Mouse (Mus musculus) left cerebral cortex, postnatal 14 days (tissue): ENCODE data around the gene Dnajc8. TPM values are rescaled to one million over a fixed set of nuclear protein-coding genes. Genes with fewer than 3 reads are reported as not detected.
"Not testable (repeated sequence)": the region's sequence is repeated elsewhere in the genome, so short reads cannot be mapped to it uniquely, and the experiment has no call there.

ENCODE experiments used
- DNase-seq, 2 experiments: peaks; one replicate each; pipeline ENCODE4 v3.0.0; 2021 to 2022; ENCODE audit warnings: low spot score in 2 of 2, mixed read lengths in 1 of 2
- intact Hi-C: fragments of 180-260 bp; cut with DNase I; formaldehyde crosslinking; loops from one replicate; pipeline ENCODE4 v1.15.1; 2025
- total RNA-seq, 2 experiments: library from RNA; stranded (reverse); gene quantifications; 2 replicates each; pipeline ENCODE4 v1.2.3; 2021

Dnajc8 gene
- total RNA-seq, 2 experiments from 2014 or later = 76.0 to 79.0 TPM

- DNase-seq, intact Hi-C loops: not testable (repeated sequence)
These were observed 65.9 kb downstream of the Dnajc8 start for GRCm38 (mm10) chr4:132601242-132601641.

Other genes with a start within 250 kb of the Dnajc8 start
- 1 to 10 TPM in 1 of 2 experiments, under 1 TPM in 1; 0.61 to 1.3 TPM for gene Rab42, start 232.2 kb upstream of the Dnajc8 start, total RNA-seq
- 10 to 100 TPM; 20.1 to 22.1 TPM for gene Trnau1ap, start 206.0 kb upstream of the Dnajc8 start, total RNA-seq
- gene Rcc1, start 181.9 kb upstream of the Dnajc8 start, total RNA-seq = 10 to 100 TPM; 13.8 to 14.0 TPM
- gene Phactr4, start 113.1 kb upstream of the Dnajc8 start, total RNA-seq = 10 to 100 TPM in 1 of 2 experiments, 1 to 10 TPM in 1; 7.0 to 11.4 TPM
- gene Med18, start 71.6 kb upstream of the Dnajc8 start, total RNA-seq = 1 to 10 TPM; 8.0 to 8.2 TPM
- 10 to 100 TPM; 10.8 to 12.2 TPM for gene Sesn2, start 25.0 kb upstream of the Dnajc8 start, total RNA-seq
- 100 to 1,000 TPM; 629 to 641 TPM for gene Atpif1, start 1.9 kb upstream of the Dnajc8 start, total RNA-seq
- gene Ptafr, start 28.5 kb downstream of the Dnajc8 start, total RNA-seq = 1 to 10 TPM; 1.4 to 1.6 TPM
- gene Eya3, start 103.4 kb downstream of the Dnajc8 start, total RNA-seq = 10 to 100 TPM; 26.6 to 29.4 TPM
- gene Xkr8, start 197.0 kb downstream of the Dnajc8 start, total RNA-seq = 1 to 10 TPM; 1.9 to 3.8 TPM
- gene Smpdl3b, start 221.7 kb downstream of the Dnajc8 start, total RNA-seq = 1 to 10 TPM; 2.2 to 2.9 TPM
- gene Rpa2, start 232.8 kb downstream of the Dnajc8 start, total RNA-seq = 10 to 100 TPM; 12.1 to 13.3 TPM